Mouse (Mus musculus) 416B (cell line): ENCODE measurements around the gene Ankrd13b.
A peak's percentile ranks its signal among the peaks of the same experiment; 100 is the strongest.

Source experiments
- DNase-seq: peaks from one replicate; pipeline ENCODE4 v3.0.0; 2011; ENCODE audit warnings: low read depth

Ankrd13b gene

DNA sequence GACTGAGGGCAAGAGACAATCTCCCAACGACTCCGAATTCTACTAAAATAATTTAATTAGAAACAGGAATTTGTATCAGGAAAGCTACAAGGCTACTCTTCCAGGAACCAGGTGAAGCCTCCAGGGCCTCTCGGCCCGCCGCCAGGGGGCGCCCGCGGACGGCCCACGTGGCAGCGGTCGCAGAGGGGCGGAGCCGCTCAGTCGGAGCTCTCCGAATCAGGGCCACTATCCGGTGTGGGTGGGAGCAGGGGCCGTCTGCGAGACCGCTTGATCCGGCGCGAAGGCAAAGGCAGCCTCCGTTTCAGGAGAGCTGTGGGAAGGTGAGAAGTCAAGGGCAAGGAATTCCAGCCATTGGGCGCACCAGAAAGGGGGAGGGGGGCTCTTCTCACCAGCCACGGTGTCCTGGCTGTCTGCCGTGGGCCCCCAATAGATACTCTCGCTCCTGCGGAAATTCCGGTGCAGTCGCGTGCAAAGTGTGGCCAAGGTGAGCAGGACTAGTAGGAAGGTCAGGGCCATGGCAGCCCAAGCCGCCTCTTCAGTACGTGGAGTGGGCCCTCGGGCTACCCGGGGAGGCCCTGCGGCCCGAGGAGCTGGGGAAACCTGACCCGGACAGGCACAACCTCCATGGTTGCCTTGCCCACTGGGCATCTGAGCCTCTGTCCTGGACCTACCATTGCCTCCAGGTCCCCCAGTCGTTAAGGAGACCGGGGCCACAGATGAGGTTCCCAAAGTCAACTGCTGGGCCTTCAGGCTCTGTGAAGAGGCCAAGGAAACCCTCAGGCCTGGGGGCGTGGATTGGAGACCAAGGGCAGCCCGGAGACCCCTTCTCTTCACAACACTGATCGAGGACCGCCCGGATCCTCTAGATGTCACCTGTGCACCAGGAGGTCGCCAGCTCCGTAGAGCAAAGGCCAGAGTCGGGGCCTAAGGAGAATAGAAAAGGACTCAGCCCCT lies 18.9 kb upstream of the Ankrd13b start:
- DNase-seq, result peak; percentile 80

DNA sequence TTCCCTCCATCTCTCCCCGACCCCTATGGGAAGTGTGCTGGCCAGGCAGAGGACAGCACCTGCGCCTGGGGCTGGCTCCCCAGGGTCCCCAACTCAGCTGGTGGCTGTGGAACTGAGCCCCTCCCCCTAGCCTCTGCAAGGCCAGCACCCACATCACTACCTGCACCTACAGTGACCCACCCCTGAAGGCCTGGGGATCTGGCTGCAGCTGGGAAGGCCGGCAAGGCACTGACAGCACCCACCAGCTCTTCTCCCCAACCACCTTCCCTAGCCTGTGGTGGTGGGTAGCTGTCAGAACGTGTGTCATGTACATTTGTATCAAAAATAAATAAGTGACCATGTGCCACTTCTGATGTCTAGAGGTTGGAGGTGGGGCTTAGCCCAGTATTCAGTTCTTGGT lies 17.9 kb upstream of the Ankrd13b start:
- no peak for DNase-seq

DNA sequence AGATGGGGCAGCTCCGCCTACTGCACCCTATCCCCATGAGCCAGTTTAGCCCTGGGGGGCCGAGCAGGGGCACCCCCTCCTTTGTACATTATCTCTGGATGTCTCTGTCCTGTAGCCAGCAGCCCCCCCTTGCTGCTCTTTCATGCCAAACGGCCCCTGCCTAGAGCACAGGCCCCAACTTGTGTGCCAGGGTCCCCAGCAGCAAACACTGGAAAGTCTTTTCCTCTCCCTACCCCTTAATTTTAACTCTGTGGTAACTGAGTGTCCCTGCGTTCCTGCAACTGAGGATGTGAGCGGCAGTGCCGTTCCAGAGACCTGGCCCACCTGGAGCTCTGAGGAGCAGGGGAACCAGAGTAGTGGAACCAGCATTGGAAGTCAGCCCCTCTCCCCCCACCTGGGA lies 17.5 kb upstream of the Ankrd13b start:
- no peak for DNase-seq

DNA sequence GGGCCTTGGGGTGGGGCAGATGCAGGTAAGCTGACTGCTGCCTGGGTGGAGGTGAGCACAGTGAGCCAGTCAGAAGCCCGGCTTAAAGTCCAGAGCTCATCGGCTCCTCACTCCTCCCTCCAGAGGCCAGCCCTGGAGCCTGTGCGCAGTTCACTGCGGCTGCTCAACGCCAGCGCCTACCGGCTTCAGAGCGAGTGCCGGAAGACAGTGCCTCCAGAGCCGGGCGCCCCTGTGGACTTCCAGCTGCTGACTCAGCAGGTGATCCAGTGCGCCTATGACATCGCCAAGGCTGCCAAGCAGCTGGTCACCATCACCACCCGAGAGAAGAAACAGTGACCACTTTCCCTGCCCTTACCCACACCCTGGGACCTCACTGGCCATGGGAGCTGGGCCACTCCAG lies 16.8 kb upstream of the Ankrd13b start:
- no peak for DNase-seq

DNA sequence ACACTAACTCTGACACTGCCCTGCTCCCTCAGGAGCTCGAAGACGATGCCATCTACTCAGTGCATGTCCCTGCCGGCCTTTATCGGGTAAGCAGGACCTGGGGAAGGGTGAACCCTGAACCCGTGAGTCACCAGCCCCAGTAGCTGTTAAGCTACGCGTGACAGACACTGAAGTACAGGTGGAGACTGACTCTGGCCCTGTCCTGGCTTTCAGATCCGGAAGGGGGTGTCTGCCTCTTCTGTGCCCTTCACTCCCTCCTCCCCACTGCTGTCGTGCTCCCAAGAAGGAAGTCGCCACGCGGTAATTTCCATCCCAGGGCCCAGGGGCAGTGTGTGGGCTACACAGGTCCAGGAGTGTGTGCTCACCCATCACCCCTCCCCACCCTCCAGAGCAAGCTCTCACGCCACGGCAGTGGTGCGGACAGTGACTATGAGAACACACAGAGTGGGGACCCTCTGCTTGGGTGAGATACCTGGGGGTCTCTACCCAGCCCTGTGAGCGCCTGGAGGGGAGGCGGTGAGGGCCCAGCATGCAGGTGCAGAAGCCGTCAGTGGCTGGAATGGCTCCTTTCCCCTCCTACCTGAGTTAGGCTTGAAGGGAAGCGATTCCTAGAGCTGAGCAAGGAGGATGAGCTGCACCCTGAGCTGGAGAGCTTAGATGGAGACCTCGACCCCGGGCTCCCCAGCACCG lies 16.0 kb upstream of the Ankrd13b start:
- DNase-seq, result no peak

DNA sequence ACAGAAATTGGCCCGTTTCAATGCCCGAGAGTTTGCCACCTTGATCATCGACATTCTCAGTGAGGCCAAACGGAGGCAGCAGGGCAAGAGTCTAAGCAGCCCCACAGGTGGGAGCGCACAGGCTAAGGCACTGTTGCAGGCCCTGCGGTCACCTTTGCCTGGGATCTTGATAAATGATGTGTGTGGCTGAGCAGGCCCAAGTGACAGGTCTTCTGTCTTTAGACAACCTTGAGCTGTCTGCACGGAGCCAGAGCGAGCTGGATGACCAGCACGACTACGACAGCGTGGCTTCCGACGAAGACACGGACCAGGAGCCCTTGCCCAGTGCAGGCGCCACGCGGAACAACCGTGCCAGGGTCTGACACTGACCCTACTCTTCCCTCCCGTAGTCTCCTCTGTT lies 14.9 kb upstream of the Ankrd13b start:
- no peak for DNase-seq

DNA sequence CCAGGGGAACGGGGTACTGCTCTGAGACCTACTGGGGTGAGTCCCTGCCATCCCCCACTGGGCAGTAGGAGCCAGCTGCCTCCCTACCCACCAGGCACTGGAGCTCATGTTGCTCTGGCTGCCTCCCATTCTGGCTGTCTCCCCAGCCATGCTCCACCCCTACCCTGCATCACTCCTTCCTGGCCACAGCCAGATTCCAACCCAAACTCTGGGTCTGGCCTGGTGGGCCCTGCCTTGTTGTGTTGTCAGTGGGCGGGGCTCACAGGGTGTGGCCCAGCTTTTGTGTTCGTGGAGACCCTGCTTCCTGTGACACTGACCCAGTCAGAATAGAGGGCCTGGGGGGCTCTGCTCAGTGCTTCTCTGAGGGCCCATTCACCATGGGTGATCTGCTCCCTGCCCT lies 14.0 kb upstream of the Ankrd13b start:
- no peak for DNase-seq

DNA sequence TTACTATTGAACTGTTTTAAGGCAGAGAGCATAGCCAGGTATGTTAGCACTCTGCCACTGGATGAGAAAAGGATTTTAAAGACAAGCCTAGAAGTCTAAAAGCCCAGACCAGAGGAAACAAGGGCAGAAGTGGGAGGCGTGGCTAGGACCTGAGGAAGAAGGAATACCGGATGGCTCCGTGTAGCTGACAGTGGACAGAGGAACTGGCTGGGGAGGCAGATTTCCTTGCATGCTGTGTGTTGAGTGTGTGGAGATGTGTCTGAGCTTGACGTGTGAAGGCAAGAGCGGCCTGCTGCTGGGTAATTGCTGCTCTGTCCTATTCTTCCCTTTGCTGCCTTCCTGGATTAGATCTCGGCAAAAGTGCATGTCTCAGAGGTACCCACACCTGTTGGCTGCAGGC lies 13.0 kb upstream of the Ankrd13b start:
- no peak for DNase-seq

DNA sequence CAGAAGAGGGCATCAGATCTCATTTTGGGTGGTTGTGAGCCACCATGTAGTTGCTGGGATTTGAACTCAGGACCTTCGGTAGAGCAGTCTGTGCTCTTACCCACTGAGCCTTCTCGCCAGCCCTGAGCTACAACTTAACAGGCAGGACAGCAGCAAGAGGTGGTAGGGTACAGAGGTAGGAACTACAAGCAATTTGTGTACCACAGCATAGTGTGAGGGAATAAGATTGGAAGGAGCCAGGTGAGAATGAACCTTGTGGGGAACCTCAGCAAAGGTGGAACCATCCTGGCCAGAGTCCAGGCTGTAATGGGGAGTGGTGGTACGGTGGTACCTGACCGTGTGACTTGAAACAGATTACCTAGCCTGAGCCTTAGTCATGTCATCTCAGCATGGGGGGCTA lies 12.5 kb upstream of the Ankrd13b start:
- DNase-seq, result no peak

DNA sequence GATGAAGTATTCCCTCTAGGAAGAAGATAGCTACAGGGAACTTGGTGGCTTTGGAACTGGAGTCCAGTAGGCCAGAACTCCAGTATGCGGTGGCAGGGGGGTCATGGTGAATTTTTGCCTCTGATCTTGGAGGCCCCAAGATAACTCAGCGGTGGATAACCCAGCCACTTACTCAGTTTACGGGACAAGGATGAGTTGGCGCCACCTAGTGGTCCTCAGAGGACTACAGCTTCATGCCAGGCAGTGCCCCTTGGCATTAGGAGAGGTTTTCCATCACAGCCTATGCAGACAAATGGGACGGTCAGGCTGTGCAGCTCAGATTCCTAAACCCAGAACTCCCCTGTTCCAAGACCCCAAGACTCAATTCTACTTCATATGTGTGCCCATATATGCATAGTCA lies 11.9 kb upstream of the Ankrd13b start:
- peak; percentile 87 for DNase-seq

DNA sequence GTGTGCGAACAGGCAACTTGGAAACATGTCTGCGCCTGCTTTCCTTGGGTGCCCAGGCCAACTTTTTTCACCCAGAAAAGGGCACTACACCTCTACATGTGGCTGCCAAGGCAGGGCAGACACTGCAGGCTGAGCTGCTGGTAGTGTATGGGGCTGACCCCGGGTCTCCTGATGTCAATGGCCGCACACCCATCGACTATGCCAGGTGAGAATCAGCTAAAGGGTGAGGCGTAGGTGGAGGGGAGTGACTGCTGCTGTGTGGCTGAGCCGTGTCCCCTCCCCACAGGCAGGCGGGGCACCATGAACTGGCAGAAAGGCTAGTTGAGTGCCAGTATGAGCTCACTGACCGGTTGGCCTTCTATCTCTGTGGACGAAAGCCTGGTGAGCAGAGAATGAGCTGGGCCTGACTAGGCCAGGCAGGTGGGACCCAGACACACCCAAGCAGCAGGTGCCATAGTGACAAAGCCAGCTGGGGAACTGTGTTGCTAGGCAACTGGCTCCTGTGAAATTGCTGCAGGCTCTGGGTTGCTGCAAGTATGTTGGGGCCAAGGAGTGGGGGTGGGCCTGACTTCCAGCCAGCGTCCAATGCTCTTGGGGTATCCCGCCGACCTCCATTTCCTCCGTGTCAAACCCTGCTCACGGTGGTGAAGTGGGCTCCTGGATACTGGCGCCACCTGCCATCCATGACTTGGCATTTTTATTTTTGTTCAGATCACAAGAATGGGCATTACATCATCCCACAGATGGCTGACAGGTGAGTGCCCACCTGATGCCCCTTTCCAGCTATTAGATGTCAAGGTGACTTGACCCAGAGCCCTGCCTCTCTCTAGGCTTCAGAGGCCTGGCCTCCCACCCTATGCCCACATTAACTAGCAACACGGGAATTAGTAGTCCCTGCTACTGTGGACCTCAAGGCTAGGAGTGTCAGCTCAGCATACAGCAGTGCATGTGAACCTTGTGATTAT lies 11.2 kb upstream of the Ankrd13b start:
- DNase-seq, result no peak

DNA sequence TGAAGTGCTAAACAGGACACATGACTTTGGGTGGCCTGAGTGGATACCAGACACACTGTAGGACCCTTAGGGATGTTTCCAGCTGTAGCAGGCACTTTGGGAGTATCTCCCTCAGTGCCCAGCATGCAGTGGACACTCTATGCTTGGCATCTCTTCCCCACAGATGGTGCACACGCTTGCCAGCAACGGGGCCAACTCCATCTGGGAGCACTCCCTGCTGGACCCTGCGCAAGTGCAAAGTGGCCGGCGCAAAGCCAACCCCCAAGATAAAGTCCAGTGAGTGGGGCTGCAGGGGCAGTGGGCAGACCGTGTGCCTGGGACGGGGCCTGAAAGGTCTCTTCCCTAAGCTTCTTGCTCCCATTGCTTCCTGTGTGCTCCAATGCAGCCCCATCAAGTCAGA lies 9.9 kb upstream of the Ankrd13b start:
- DNase-seq, result no peak

DNA sequence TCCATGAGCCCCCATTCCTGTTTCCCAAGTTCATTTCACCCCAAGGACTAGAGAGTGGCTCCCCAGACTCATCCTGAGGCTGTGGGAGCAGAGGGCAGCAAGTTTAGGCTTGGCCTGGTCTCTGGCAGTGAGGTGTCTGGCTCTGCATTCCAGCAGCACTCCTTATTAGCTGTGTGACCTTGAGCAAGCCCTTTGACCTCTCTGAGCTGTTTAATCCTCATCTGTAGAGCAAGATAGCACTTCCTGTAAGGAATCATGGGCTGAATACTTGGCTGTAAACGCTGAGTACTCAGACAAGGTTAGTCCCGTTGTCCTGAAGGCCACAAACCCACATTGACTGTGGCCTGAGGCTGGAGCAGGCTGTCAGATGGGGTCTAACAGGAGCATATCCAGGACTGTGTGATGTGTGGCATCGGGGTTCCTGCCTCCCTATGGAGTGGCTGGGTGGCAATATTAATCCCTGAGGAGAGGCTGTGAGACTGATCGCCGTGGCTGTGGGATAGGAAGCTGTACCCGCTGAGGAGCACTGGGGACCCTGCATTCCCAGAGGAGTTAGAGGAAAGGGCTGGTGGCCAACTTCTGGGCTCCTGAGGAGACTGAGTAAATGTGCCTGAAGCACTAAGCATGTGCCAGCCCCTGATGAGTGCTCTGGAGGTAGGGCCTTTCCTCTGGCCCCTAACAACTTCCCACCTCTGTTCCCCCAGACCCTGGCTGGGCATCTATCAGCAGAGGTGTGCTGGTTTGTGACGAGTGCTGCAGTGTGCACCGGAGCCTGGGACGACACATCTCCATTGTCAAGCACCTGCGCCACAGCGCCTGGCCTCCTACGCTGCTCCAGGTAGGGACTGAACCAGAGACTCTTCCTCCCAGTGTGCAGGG lies 9.0 kb upstream of the Ankrd13b start:
- no peak for DNase-seq

DNA sequence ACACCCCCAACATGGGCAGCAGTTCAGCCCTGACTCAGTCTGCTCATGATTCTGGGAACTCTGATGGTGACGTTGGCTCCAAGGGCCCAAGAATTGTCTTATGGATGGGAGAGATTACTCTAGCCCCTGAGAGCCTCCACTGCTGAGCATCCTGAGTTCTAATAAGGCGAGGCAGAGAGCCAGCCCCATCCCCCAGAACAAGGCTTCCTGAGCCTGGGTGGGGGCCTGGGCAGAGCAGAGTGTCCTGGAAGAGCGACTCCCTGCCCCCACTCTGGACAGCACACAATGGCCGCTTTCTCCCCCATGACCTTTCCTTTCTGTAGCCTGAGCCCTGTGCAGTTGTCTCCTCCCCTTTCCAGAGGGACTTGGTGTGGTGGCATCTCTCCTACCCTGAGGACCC lies 8.4 kb upstream of the Ankrd13b start:
- no peak for DNase-seq

DNA sequence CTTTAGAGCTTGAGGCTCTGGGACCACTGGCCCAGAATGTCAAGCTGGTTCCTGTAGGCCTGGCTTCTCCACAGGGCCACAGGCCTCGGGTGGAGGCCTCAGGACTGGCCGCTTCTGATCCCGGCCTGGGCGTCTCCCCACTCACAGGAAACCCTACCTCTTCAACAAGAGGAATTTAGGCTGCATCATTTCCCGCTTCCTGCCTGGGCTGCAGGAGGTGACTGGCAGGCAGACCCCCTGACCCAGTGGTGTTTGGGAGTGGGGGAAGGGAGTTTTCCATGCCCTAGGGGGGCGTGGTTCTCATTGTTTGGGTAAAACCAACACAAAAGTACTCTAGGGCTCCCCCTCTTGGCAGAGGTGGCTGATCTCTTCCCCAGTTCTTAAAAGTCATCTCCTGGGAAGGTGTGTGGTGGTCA lies 7.9 kb upstream of the Ankrd13b start:
- peak; percentile 85 for DNase-seq

DNA sequence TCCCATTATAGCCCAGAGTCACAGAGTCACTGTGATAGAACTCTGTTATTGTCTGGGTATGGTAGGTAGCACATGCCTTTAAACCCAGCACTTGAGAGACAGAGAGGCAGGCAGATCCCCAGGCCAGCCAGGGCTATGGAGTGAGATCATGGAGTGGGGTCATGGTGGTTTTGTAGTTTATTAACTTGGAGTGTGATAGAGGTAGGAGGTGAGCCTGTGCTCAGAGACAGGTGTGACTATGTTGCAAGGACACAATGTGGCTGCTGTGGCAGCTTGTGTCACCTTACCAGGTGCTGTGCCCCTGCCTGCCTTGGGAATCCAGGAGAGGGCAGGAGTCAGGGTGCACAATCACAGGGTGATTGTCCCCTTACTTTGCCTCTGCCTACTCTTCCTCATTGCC lies 6.0 kb upstream of the Ankrd13b start:
- no peak for DNase-seq

DNA sequence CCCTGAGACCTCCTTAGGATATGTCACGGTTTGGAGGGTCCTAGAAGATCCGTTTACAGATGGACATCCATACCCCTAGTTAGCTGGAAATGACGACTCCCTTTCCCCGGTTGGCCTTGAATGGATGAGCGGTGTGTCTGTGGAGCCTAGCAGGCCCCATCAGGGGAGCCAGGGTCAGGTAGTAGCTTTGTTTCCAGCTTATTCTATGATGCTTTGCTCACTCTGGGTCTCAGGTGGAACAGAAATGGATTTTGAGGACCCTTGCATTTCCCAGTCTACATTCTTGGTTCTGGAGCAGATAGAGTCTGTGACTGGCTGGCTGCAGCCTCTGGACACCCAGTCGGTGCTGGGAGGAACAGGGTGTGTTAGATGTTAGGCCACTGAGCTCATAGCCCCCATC lies 5.3 kb upstream of the Ankrd13b start:
- DNase-seq, result no peak

DNA sequence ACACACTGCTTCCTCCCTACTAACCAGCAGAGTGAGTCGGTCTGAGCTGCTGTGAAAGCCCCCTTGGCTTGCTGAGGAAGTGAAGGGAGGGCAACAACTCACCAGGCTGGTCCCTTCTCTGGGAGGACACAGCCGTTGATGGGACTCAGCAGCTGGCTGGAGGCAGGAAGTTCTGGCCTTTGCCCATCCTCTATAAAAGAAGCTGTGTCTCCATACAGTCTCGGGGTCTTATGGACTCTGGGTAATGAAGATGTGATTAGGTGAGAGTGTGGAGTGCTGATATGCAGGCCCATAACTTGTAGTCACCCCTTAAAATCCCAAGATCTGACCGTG lies 4.8 kb upstream of the Ankrd13b start:
- no peak for DNase-seq

DNA sequence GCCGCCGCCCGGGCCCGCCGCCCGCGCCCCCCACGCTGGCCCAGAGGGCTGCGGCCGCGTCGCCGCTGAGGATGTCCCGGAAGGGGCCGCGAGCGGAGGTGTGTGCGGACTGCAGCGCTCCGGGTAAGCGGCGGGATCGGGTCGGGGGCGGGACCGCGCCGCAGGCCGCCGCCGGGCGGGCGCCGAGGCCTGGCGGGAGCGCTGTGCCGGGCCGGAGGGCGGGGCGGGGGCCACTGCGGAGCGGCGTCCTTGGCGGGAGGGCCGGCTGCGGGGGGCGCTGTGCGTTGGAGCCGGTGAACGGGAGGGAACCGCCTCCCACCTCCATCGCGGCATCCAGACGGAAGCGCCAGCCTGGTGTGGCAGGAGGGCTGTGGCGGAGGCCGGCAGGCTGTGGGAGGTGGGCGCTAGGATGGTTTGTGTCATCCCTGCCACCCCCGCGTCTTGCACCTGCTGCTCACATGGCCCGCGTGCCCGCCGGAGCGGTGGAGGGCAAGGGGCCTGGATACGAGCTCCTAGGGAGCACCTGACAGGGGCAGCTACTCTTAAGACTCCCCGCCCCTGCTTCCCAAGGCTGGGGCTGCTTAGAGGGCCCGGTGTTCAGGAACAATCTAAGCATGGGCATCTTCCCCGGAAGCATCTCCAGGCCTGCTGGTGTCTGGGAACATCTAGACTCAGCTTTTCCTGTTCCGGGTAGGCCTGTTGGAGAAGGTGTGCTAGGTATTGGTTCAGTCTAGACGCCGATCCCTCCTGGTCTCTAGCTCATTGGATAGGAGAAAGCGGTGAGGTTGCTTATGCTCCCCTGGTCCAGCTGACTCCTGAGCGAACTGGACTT lies 4.2 kb upstream of the Ankrd13b start, which contains the start of gene Git1:
TSS of gene Git1 (plus strand) at position 51 of the 832 bp plus-strand sequence.
- peak; percentile 63 for DNase-seq

DNA sequence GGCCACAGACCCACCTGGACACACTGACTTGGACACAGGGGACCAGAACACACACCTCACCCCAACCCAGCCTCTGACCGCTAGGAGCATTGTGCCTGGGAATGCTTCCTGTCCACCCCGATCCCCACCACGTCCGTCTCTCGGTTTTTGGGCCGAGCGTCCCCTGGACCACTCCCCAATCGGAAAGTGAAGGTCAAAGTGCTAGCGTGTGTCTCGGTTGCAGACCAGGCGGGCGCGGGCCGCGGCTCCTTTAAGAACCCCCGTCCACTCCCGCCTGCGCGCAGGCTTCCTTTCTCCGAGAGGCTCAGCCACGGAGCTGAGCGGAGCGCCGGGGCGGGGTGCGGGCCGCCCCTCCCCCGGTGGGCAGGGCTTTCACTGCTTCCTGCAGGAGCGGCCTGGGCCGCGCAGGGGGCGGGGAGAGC lies 3.4 kb upstream of the Ankrd13b start:
- DNase-seq, result peak; percentile 90
